Mouse (Mus musculus) kidney, adult 2 months (tissue): ENCODE results near the gene Mindy2.

Experiments used
- CTCF ChIP-seq: fragments of 200-500 bp; conservative IDR thresholded peaks from 2 replicates; pipeline ENCODE4 v1.5.1; 2011; ENCODE audit warnings: low read depth, mild to moderate bottlenecking, control low read depth, low read length, moderate library complexity, mixed read lengths; ENCODE audit not compliant: insufficient read depth, insufficient read length
- POLR2A ChIP-seq: fragments of 200-500 bp; IDR thresholded peaks from one replicate; pipeline ENCODE4 v1.6.1; 2011; ENCODE audit warnings: low read depth, low read length, control low read depth

GRCm38 (mm10) chr9:70688301-70688968, 31.5 kb upstream of the Mindy2 start:
- TF ChIP-seq CTCF, result no peak
- no peak for TF ChIP-seq POLR2A
